Mouse (Mus musculus): ENCODE measurements around the gene Arhgdig. TPM values are rescaled to one million over a fixed set of nuclear protein-coding genes. Genes with fewer than 3 reads are reported as not detected.
"Not testable (repeated sequence)": the region's sequence is repeated elsewhere in the genome, so short reads cannot be mapped to it uniquely, and the experiment has no call there.

Gene Arhgdig
- total RNA-seq, 2 experiments from 2014 or later = 0.42 TPM; not detected in 1

DNA sequence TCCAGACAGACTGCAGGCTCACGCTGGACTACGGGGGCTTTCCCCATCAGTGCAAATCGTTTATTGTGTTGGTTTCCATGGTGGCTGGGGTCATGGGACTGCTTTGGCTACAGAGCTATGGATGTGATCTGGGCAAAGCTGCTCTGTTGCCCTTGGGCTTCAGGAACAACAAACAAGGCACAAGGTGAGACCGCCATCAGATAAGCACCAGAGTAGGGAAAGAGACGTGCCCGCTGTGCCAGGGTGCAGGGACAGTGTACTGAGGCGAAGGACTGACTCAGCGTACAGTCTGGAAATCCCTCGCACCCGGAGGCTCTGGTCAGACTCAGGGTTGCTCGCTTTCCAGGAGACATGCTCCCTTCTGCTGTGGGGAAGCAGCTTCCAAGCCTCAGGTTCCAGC is 5.1 kb upstream of the Arhgdig start:
- no peak for DNase-seq (ENCODE audit: low spot score)
- intact Hi-C loops (cut with DNase I) = no loop called here

DNA sequence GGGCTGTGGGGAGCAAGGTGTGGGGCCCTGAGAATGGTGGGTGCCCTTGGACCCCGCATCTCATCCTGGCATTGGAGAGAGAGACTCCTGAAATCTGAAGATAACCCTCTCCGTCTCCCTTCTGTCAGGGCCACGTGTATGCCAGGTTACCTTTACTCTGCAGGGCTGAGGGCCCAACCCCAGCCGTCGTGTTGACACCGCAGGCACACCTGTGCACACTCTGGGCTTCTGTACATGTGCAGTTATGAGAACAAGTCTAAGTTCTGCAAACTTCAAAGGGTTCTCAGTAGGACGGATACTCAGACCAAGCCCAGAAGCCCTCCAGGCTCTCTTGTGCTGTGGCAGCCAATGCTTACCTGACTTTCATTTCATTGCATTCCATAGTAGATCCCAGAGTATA is 4.7 kb upstream of the Arhgdig start:
- DNase-seq (ENCODE audit: low spot score) = no peak
- intact Hi-C loops (cut with DNase I) = no loop called here

DNA sequence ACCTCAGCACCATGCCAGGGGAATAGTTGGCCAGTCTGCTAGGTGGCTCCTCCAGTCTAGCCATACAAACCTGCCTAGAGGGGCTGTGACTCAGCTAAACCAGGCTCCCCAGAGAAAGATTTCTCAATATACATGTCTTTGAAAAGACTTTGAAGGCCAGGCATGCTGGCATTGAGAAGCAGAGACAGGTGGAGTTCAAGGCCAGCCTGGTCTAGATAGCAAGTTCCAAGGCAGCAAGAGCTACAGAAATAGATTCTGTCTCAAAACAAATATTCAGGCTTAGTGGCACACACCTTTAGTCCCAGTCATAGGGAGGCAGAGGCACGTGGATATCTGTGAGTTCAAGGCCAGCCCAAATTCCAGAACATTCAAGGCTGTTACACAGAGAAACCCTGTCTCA is 1.2 kb downstream of the Arhgdig start:
- no peak for DNase-seq (ENCODE audit: low spot score)

DNA sequence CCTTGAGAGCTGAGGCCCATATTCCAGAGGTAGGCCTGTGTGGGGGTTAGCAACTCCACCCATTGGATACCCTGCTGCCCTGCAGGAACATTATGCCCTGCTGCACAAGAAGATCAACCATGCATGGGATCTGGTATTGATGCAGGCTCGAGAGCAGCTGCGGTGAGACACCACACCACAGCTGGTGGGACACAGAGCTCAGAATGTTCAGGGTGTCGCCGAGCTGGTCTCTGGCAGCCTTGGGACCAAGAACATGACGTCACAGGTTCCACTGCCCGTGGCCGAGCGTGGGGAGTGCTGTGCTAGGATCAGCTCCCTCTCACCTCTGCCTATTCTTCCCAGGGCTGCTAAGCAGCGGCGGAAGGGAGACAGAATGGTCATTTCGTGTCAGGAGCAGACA is 2.8 kb downstream of the Arhgdig start:
- no peak for DNase-seq (ENCODE audit: low spot score)
- intact Hi-C loops (cut with DNase I) = no loop called here

More for the DNA sequence above, 1.2 kb downstream of the Arhgdig start:
- intact Hi-C loops (cut with DNase I) = no loop called here

DNA sequence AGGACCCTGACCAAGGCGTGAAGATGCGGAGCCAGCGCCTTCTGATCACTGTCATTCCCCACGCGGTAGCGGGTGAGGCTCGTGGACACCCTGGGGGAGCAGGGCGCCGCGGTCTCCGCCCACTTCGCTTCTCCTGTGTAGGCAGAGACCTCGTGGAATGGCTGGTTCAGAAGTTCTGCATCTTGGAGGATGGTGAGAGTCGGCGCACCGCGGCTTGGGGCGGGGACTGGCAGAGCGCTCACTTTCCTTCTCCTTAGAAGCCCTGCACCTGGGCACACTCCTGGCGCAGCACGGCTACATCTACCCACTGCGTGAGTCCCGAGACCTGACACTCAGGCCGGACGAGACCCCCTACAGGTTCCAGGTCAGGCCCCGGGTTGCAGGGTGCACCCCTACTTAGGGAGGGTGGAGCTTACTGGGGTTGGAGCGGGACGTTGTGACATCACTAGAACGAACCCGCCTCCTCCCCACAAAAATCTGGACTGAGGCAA is 4.2 kb downstream of the Arhgdig start:
- no peak for DNase-seq (ENCODE audit: low spot score)
- intact Hi-C loops (cut with DNase I) = no loop called here

DNA sequence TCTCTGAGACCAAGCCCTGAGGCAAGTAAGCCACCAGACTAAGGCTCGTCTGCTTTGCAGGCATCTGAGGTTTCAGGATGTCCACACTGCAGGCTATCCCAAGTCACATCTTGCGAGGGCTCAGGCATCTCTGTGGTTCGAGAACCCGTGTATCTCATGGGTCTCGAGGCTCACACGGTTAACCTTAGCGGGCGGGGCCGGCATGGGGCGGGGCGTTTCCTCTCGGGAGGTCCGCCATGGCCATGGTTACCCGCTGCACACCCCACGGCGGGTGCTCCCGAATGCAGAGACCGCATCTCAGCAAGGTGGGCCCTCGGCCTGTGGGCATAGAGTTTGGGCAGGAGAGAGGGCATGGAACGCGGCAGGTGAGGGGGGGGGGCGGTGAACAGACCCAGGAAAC is 4.8 kb downstream of the Arhgdig start, which contains the start of gene Rgs11:
TSS of gene Rgs11 (plus strand) at position 215 of the 400 bp plus-strand sequence.
- intact Hi-C loops (cut with DNase I) = no loop called here
- DNase-seq (ENCODE audit: low spot score) = no peak

DNA sequence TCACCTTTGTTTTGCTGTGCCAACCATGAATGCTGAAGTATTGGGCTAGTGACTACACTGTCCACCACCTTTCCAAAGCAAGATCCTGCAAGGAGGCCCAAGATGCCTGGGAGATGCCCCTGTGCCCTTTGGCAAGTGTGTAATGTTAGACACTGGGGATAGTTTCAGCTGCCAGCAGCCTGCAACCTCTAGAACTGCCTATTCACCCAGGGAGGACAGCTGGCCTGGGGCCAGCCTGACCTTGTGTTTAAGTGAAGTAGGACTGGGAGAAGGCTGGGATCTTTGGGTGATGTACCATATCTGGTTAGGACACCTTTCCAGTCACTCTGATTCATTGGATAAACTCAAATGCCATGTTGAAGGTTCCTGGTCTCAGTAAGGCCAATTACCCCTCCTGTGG is 5.6 kb downstream of the Arhgdig start:
- no peak for DNase-seq (ENCODE audit: low spot score)
- intact Hi-C loops (cut with DNase I) = no loop called here

DNA sequence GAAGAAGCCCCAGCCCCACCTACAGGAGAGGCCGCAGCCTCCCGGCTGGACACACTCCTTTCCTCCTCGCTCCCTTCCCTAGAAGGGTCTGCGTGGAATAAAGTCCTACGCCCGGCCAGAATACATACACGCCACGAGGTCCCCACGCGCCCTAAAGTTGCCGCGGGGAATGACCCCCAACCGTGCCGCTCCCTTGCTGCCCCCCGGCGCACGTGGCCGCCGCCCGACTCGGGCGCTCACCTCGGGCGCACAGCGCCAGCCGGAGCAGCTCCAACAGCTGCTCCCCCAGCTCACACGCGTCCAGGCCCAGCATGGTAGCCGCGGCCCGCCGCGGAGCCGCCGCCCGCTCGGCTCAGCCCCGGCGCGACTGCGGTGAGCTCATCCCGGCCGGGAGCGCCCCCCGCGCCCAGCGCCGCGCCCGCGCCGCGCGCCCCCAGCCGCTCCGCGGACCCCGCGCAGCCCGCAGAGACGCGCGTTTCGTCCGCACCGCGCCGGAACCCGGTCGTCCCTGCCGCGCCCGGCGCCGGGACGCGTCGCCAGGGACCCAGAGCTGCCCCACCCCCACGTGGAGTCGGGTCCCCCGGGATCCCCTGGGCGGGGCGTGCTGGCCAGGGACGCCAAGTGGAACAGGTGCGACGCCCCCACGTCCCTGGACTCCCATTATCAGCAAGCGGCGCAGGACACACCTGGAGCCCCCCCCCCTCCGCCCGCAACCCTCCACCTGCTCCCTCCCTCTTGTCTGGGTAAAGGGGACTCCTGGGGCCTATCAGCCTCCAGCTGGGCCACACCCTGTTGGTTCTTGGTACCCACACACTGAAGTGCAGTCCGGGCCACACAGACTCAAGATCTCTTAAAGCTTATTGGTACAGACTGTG is 6.5 kb downstream of the Arhgdig start:
- no peak for DNase-seq (ENCODE audit: low spot score)
- intact Hi-C loops (cut with DNase I) = no loop called here

DNA sequence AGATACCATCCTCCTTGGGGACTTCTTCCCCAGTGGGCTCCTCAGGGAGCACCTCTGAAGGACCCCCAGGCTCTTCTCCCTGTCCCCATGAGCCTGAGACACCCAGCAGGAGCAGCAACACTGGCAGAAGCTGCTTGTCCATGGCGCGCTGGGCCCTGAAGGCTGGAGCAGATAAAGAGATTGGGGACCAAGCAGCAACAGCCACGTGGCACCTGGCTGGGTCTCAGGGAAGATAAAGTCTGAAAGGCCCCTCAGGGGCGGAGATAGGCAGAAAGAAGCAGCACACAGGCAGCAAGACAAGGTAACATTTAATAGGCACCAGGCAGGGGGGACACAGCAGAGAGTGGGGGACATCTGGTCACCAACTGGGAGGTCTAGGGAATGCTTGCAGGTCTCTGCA is 8.7 kb downstream of the Arhgdig start, which contains the start of gene Pdia2:
TSS of gene Pdia2 (minus strand) at position 196 of the 400 bp plus-strand sequence.
- no peak for DNase-seq (ENCODE audit: low spot score)
- intact Hi-C loops (cut with DNase I) = no loop called here

DNA sequence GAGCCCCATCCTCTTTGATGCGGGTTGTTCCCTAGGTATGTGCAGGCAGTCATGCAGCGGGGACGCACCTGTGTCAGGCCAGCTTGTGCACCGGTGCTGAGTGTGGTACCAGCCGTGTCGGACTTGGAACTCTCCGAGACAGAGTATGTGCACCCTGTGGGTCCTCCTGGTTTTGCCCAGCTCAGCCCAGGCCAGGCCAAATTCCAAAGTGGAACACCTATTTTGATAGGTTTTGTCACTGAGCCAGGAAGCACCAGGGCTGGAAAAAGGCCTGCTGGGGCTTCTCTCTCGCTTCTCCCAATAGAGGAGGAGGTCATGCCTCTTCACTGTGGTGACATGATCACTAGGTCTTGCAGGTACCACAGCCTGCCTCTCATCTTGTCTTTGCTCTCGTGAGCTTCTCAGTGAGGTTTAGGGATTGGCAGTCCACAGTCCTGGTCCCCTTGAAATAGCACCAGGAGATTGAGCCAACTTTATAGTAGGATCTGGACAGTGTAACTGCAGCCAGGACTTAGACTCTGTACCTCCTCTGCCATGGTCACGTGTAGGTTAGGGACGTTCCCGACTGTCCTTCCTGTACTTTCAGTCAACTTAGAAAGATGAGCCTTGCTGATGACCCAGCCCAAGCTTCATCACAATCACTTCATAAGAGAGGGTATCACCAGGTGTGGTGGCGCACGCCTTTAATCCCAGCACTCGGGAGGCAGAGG is 14.9 kb downstream of the Arhgdig start:
- intact Hi-C loops (cut with DNase I) = no loop called here
- DNase-seq (ENCODE audit: low spot score) = no peak

DNA sequence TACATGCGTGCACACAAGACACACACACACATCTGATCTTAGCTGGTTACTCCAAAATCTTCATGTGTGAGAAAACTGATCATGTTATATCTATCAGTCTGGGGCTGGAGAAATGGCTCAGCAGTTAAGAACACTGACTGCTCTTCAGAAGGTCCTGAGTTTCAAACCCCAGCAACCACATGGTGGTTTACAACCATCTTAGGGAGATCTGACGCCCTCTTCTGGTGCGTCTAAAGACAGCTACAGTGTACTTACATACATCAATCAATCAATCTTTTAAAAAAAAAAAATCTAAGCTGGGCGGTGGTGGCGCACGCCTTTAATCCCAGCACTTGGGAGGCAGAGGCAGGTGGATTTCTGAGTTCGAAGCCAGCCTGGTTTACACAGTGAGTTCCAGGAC is 16.1 kb downstream of the Arhgdig start:
- intact Hi-C loops (cut with DNase I); DNase-seq (ENCODE audit: low spot score): not testable (repeated sequence)

DNA sequence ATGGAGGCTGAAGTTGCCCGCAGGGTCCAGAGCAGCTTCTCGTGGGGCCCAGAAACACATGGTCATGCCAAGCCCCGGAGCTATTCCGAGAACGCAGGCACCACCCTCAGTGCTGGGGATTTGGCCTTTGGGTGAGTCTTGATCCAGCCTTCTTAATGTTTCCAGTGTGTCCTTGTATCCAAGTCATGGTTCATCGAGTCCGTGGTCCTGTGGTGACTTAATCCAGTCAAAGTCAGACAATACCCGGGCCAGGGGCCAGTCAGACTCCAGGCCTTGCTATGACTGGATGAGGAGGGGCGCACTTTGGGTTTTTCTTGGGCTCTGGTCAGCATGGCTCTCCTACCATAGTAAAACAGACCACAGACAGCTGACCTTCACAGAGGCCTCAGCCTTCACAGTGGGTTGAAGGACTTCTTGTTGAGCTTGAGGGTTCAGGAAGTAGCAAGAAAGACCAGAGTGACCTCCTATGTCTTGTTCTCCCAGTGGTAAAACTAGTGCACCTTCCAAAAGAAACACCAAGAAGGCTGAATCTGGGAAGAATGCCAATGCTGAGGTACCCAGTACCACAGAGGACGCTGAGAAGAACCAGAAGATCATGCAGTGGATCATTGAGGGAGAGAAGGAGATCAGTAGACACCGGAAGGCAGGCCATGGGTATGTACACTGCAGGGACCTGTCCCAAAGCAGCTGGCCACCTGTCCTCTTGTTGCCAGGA is 19.3 kb downstream of the Arhgdig start:
- DNase-seq (ENCODE audit: low spot score) = no peak
- intact Hi-C loops (cut with DNase I) = no loop called here

DNA sequence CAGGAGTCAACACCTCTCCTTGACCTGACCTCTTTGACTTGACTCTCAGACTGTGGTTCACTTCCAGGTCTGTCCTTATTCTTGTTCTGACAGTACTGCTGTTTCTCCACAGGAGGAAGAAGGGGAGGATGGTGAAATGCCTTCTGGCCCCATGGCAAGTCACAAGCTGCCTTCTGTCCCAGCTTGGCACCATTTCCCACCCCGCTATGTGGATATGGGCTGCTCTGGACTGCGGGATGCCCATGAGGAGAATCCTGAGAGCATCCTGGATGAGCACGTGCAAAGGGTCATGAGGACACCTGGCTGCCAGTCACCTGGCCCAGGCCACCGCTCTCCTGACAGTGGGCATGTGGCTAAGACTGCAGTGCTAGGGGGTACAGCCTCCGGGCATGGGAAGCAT is 20.0 kb downstream of the Arhgdig start:
- intact Hi-C loops (cut with DNase I) = no loop called here
- DNase-seq (ENCODE audit: low spot score) = no peak

DNA sequence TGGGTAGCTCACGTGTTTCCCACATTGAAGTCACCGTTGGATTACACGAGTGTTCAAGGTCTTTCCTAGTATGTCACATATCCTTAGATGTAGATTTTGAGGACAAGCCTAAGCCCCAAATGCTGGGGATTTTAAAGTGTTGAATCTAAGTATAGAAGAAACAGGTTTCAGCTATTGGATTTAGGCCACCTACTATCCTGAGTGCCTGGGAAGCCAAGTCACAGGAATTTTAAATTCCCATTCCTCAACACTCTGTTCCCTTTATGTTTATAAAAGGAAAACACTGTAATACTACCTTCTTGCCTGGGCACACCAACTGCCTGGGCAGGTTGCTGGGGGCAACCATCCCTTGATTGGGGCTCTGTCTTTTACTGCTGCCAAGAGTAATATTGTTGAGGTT is 26.4 kb downstream of the Arhgdig start:
- DNase-seq (ENCODE audit: low spot score) = no peak
- intact Hi-C loops (cut with DNase I) = no loop called here

DNA sequence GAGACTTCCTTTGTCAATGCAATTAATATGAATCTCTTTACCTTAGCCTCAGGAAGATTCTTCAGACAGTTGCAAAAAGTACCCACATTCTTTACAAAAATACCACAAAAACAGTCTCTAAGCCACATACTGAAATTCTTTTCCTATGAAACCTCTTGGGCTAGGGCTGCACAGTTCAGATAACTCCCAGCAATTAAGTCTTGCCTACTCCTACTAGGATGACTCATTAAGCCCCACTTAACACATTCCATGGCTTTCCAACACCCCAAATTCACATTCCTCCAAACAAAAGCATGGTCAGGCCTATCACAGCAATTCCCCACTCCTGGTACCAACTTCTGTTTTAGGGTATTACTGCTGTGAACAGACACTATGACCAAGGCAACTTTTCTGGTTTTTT is 29.0 kb downstream of the Arhgdig start:
- no peak for DNase-seq (ENCODE audit: low spot score)
- intact Hi-C loops (cut with DNase I) = no loop called here

DNA sequence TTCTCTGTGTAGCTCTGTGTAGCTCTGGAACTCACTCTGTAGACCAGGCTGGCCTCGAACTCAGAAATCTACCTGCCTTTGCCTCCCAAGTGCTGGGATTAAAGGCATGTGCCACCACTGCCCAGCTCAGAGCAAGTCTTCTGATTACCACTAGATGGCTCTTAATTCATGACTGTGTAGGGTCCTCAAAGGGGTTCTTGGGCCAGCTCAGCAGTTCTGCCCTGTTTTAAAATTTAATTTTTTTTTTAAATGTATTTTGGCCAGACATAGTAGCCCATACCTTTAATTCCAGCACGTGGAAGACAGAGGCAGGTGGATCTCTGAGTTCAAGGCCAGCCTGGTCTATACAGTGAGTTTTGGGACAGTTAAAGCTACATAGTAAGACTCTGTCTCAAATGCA is 32.3 kb downstream of the Arhgdig start:
- intact Hi-C loops (cut with DNase I); DNase-seq (ENCODE audit: low spot score): not testable (repeated sequence)

DNA sequence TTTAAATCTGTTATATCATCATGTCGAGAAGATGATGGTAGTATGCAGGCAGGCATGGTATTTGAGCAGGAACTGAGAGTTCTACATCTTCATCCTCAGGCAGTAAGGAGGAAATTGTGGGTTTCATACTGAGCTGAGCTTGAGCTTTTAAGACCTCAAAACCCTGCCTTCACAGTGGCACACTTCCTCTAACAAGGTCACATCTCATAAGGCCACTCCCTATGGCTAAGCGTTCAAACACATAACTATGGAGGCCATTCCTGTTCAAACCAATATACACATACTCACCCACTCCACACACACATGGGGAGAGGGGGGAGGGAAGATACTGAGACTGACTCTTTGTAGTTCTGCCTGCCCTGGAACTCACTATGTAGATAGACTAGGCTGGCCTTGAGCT is 39.5 kb downstream of the Arhgdig start:
- intact Hi-C loops (cut with DNase I) = no loop called here
- no peak for DNase-seq (ENCODE audit: low spot score)

DNA sequence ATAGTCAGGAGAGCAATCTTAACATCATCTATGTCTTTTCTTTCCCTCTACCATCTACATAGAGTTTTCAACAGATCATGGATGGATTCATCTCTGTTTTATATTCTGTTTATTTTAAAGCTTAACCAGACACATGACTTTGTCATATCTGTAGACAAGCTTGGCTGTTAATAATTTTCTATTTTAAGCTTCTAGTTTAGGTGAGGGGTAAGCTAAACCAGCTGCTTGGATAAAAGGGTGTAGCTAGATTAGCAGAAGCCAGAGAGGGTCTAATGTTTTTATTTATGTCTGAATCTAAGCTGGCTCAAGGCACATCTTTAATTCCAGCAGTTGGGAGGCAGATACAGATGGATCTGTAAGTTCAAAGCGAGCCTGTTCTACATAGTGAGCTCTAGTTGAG is 44.9 kb downstream of the Arhgdig start:
- intact Hi-C loops (cut with DNase I) = no loop called here
- no peak for DNase-seq (ENCODE audit: low spot score)

DNA sequence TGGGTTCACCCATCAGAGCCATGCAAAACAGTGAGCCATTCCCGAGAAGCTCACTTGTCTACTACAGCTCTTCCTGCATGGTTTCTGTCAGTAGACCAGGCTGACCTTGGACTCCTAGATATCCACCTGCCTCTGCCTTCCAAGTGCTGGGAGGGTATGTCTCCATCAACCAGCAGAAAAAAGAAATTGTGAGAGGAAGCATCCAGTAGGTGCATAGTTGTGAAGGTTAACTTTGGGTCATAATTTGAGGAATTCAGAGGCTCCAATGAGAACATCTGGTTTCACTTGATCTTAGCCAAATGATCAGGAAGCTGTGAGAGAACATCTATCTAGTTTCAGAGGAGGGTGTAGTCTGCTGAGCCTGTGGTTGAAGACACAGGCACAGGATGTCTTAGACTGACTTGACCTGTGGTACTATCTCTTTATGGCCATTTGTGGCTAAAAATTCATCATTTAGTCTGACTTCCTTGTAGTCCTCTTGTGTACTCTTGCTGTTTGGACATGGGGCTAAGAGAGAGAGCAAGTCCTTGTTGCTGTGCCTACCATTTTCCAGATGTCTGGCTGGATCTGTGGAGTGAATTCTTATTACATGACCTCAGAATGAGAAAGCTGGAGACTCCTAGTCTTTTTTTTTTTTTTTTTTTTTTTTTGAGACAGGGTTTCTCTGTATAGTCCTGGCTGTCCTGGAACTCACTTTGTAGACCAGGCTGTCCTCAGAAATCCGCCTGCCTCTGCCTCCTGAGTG is 55.5 kb downstream of the Arhgdig start:
- intact Hi-C loops (cut with DNase I) = no loop called here
- no peak for DNase-seq (ENCODE audit: low spot score)

Data from heart, postnatal 25 days (tissue).